Mouse (Mus musculus): ENCODE data around the gene Efcc1.

- TF ChIP-seq CTCF (conservative IDR thresholded peaks at IDR 0.05 in 1 of 2, IDR thresholded peaks at IDR 0.05 in 1 of 2; ENCODE audit: low read depth in 2 of 2, low read length in 2 of 2) (no peak), POLR2AphosphoS2 (IDR thresholded peaks at IDR 0.05; ENCODE audit: low read depth, low read length) (no peak)
These were observed 56.6 kb downstream of the Efcc1 start for GRCm38 (mm10) chr6:87787108-87787890.

Measured in CH12.LX (cell line).